Comparison of ENCODE assay signal across 10 mouse cellular contexts in the genomic region with DNA sequence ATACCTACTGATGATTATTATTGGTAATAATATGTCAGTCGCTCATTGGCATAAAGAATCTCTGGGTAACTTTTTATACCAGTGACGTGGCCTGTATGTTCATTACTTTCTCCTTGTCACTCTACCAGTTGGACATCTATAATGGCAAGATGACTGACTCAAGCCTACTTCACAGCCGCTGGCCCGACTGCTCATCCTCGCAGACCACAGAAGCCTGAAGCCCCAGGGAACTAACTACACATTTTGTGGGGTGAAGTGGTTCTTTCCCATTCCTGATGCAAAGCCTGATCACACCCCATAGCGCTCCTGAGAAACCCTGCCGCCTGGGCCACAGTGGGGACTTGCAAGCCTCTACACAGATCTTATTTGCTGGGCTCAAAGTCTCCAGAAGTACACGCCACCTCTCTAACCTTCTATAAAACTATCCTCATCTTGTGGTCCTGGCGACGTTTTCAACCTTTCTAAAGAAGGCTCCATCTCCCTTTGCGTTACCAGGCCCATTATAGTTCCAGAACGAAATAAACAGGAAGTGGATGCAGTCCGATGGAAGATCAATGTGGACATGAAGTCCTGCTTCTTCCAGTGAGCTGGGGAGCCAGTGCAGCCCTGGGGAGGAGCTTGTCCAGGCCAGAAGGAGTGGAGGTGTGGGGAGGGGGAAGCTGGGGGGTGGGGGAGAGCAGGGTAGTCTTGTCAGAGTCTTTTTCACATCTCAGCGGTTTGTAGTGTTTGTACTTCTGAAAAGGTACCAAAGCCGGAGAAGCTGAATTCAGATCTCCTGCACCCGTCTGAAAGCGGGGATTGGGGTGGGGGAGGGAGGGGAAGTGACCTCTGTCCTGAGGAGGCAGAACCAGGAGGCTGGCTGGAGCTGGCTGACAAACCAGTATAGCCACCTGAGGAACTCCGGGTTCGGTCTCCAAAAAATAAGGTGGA.
DNase-seq lines count a peak whose midpoint lies in the region; ATAC-seq and TF ChIP-seq lines count a peak whose summit lies in the region.
"Had no signal": no experiment of that assay in that cellular context is flagged by ENCODE, and none has a peak within 500 bp of the region (broad histone marks: within the 10 kb centered on the region; RNA-seq: fewer than 3 reads in every experiment).

No protein-coding gene starts in this region.

- H3K27ac ChIP-seq in forebrain, embryonic 11.5 days (ENCODE audit: low read depth, low read length): peak overlapping the region; percentile 25; the same call in 1 of the 2 replicates
- no peak overlapping the region for H3K27ac ChIP-seq in forebrain, postnatal 0 days (ENCODE audit: low read depth, low read length)
- H3K27ac ChIP-seq in lung, embryonic 15.5 days: peak overlapping the region; percentile 89
- H3K27ac ChIP-seq in intestine, embryonic 14.5 days (ENCODE audit: low read depth): peak overlapping the region; percentile 96
- no peak overlapping the region for H3K27ac ChIP-seq in neural tube, embryonic 12.5 days

- H3K36me3 ChIP-seq in forebrain, embryonic 11.5 days (ENCODE audit: control insufficient read depth, insufficient read depth, low read length): no peaks in the 10 kb centered on the region
- no peaks in the 10 kb centered on the region for H3K36me3 ChIP-seq in forebrain, postnatal 0 days (ENCODE audit: insufficient read depth)
- no peaks in the 10 kb centered on the region for H3K36me3 ChIP-seq in lung, embryonic 15.5 days
- H3K36me3 ChIP-seq in intestine, embryonic 14.5 days (ENCODE audit: control insufficient read depth, insufficient read depth, low read length): no peaks in the 10 kb centered on the region
- H3K36me3 ChIP-seq in neural tube, embryonic 12.5 days: no peaks in the 10 kb centered on the region

- no peak for ATAC-seq in forebrain, embryonic 11.5 days (replicated peaks; ENCODE audit: low FRiP score)
- ATAC-seq in forebrain, postnatal 0 days: no peak
- ATAC-seq in lung, embryonic 15.5 days (ENCODE audit: borderline replicate concordance, extremely low read depth, low FRiP score, low TSS enrichment): no peak
- no peak for ATAC-seq in intestine, embryonic 14.5 days (replicated peaks; ENCODE audit: low FRiP score, low TSS enrichment, low read depth)
- no peak for ATAC-seq in neural tube, embryonic 12.5 days (ENCODE audit: low FRiP score, low read depth)
- ATAC-seq in frontal cortex, adult (ENCODE audit: low TSS enrichment): no peak

- TF ChIP-seq POLR2A in lung, adult 2 months (IDR thresholded peaks at IDR 0.05; ENCODE audit: borderline replicate concordance, extremely low read depth, low read depth, low read length): no peak

- H3K27me3 ChIP-seq in forebrain, embryonic 11.5 days (ENCODE audit: control insufficient read depth, insufficient read depth, low read length): peaks cover 4% of the 10 kb centered on the region; the same call in 1 of the 2 replicates
- no peaks in the 10 kb centered on the region for H3K27me3 ChIP-seq in forebrain, postnatal 0 days (ENCODE audit: insufficient read depth, low read length)
- peaks cover 46% of the 10 kb centered on the region for H3K27me3 ChIP-seq in lung, embryonic 15.5 days
- H3K27me3 ChIP-seq in intestine, embryonic 14.5 days (replicated peaks; ENCODE audit: control insufficient read depth, insufficient read depth, low read length): no peaks in the 10 kb centered on the region
- H3K27me3 ChIP-seq in neural tube, embryonic 12.5 days (replicated peaks): no peaks in the 10 kb centered on the region; the same call in 1 of the 2 replicates

- H3K9me3 ChIP-seq in forebrain, embryonic 11.5 days (ENCODE audit: control insufficient read depth, low read length): no peaks in the 10 kb centered on the region
- no peaks in the 10 kb centered on the region for H3K9me3 ChIP-seq in forebrain, postnatal 0 days (ENCODE audit: low read length)
- no peaks in the 10 kb centered on the region for H3K9me3 ChIP-seq in lung, embryonic 15.5 days
- H3K9me3 ChIP-seq in intestine, embryonic 14.5 days (ENCODE audit: control insufficient read depth, low read length): no peaks in the 10 kb centered on the region
- no peaks in the 10 kb centered on the region for H3K9me3 ChIP-seq in neural tube, embryonic 12.5 days

- DNase-seq in forebrain, embryonic 11.5 days (ENCODE audit: low spot score): no peak
- DNase-seq in forebrain, postnatal 0 days: no peak
- DNase-seq in lung, adult 2 months: no peak
- no peak for DNase-seq in intestine, embryonic 14.5 days (ENCODE audit: low spot score)
- no peak for DNase-seq in thymus, postnatal 25 days
- DNase-seq: cerebellum, adult 9-10 months; gastrocnemius, postnatal 14 days had no signal

- no peak for TF ChIP-seq CTCF in forebrain, postnatal 0 days (IDR thresholded peaks at IDR 0.05; ENCODE audit: low read depth)
- TF ChIP-seq CTCF in lung, adult 2 months (IDR thresholded peaks at IDR 0.05; ENCODE audit: insufficient read depth, low read length): no peak

- peaks cover 50% of the 10 kb centered on the region for H3K4me1 ChIP-seq in forebrain, embryonic 11.5 days (replicated peaks; ENCODE audit: control insufficient read depth, insufficient read depth, low read length)
- peaks cover 33% of the 10 kb centered on the region for H3K4me1 ChIP-seq in forebrain, postnatal 0 days (ENCODE audit: insufficient read depth)
- H3K4me1 ChIP-seq in lung, embryonic 15.5 days: peaks cover 69% of the 10 kb centered on the region
- peaks cover 7% of the 10 kb centered on the region; the same call in 1 of the 2 replicates for H3K4me1 ChIP-seq in lung, adult 2 months (ENCODE audit: control insufficient read depth, insufficient read depth, low read length)
- peaks cover 61% of the 10 kb centered on the region for H3K4me1 ChIP-seq in intestine, embryonic 14.5 days (replicated peaks; ENCODE audit: control insufficient read depth, insufficient read depth, low read length)
- peaks cover 69% of the 10 kb centered on the region for H3K4me1 ChIP-seq in neural tube, embryonic 12.5 days

- no peak overlapping the region for H3K4me3 ChIP-seq in forebrain, embryonic 11.5 days (ENCODE audit: low read depth, low read length)
- no peak overlapping the region for H3K4me3 ChIP-seq in forebrain, postnatal 0 days (ENCODE audit: low read depth, low read length)
- no peak overlapping the region for H3K4me3 ChIP-seq in lung, embryonic 15.5 days
- no peak overlapping the region for H3K4me3 ChIP-seq in lung, adult 2 months (replicated peaks; ENCODE audit: extremely low read depth, low read depth, low read length)
- no peak overlapping the region for H3K4me3 ChIP-seq in intestine, embryonic 14.5 days (ENCODE audit: low read depth, low read length)
- H3K4me3 ChIP-seq in neural tube, embryonic 12.5 days: no peak overlapping the region

- peak overlapping the region; percentile 23; the same call in 1 of the 2 replicates for H3K9ac ChIP-seq in forebrain, embryonic 11.5 days (ENCODE audit: low read length)
- H3K9ac ChIP-seq in forebrain, postnatal 0 days: no peak overlapping the region
- no peak overlapping the region for H3K9ac ChIP-seq in lung, embryonic 15.5 days
- H3K9ac ChIP-seq in intestine, embryonic 14.5 days (ENCODE audit: low read length): no peak overlapping the region
- H3K9ac ChIP-seq in neural tube, embryonic 12.5 days: no peak overlapping the region

- 23% methylated on average over 19 of the region's 19 CpGs for WGBS in forebrain, embryonic 11.5 days
- WGBS in forebrain, postnatal 0 days: 40% methylated on average over 19 of the region's 19 CpGs
- 40% methylated on average over 19 of the region's 19 CpGs for WGBS in lung, embryonic 15.5 days
- whole genome bisulfite sequencing in lung, adult 2 months: 51% methylated on average over 19 of the region's 19 CpGs
- WGBS in intestine, embryonic 14.5 days: 39% methylated on average over 19 of the region's 19 CpGs
- WGBS in neural tube, embryonic 12.5 days: 33% methylated on average over 19 of the region's 19 CpGs

- H3K4me2 ChIP-seq in forebrain, embryonic 11.5 days (ENCODE audit: low read depth, low read length, severe bottlenecking): peak overlapping the region; percentile 45; the same call in 1 of the 2 replicates
- H3K4me2 ChIP-seq in forebrain, postnatal 0 days (ENCODE audit: low read depth): no peak overlapping the region
- H3K4me2 ChIP-seq in lung, embryonic 15.5 days: no peak overlapping the region; the same call in 1 of the 2 replicates
- no peak overlapping the region for H3K4me2 ChIP-seq in intestine, embryonic 14.5 days (ENCODE audit: low read length)
- H3K4me2 ChIP-seq in neural tube, embryonic 12.5 days (replicated peaks): peak overlapping the region; percentile 48

Comparison
In these comparisons a context has a peak if more than half of its experiments do, and no peak if none do; other contexts are left out.
1. H3K27ac ChIP-seq: peak in forebrain, embryonic 11.5 days (single experiment), lung, embryonic 15.5 days (single experiment) and intestine, embryonic 14.5 days (single experiment); none in forebrain, postnatal 0 days (single experiment) and neural tube, embryonic 12.5 days (single experiment).
2. H3K4me2 ChIP-seq: peak in forebrain, embryonic 11.5 days (single experiment) and neural tube, embryonic 12.5 days (single experiment); none in forebrain, postnatal 0 days (single experiment), lung, embryonic 15.5 days (single experiment) and intestine, embryonic 14.5 days (single experiment).